Mouse (Mus musculus): ENCODE results near the gene Mmrn2. TPM values are rescaled to one million over a fixed set of nuclear protein-coding genes. Genes with fewer than 3 reads are reported as not detected.
"Not testable (repeated sequence)": the region's sequence is repeated elsewhere in the genome, so short reads cannot be mapped to it uniquely, and the experiment has no call there.

Mmrn2 gene
- total RNA-seq, 1 experiment from 2014 or later, result not detected

- no peak for ATAC-seq (replicated peaks; ENCODE audit: insufficient number of reproducible peaks, low FRiP score, low TSS enrichment, poor library complexity, severe bottlenecking)
Measured at GRCm38 (mm10) chr14:34382921-34383704, 7.8 kb downstream of the Mmrn2 start.

DNA sequence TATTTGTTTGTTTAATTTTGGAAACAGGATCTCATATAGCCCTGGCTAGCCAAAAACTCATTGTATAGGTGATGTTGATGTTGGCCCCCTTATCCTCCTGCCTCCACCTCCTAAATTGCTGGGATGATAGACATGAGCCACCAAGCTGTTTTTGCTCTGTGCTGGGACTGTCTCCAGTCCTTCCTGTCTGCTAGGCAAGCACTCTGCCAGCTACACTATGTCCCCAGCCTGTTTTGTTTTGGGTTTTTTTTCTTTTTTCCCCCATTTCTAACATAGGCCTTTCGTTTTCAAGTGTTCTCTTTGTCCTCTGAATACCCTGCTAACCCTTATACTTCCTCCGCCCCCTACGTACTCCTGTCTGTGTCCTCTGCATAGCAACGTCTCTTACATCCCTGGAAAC is 18.0 kb downstream of the Mmrn2 start:
- no peak for ATAC-seq (replicated peaks; ENCODE audit: insufficient number of reproducible peaks, low FRiP score, low TSS enrichment, poor library complexity, severe bottlenecking)

GRCm38 (mm10) chr14:34397871-34398270 is 22.6 kb downstream of the Mmrn2 start:
- no peak for ATAC-seq (replicated peaks; ENCODE audit: insufficient number of reproducible peaks, low FRiP score, low TSS enrichment, poor library complexity, severe bottlenecking)

- no peak for ATAC-seq (replicated peaks; ENCODE audit: insufficient number of reproducible peaks, low FRiP score, low TSS enrichment, poor library complexity, severe bottlenecking)
Measured at GRCm38 (mm10) chr14:34398901-34399300, 23.6 kb downstream of the Mmrn2 start.

GRCm38 (mm10) chr14:34399301-34399700 is 24.0 kb downstream of the Mmrn2 start:
- ATAC-seq (replicated peaks; ENCODE audit: insufficient number of reproducible peaks, low FRiP score, low TSS enrichment, poor library complexity, severe bottlenecking), result no peak

GRCm38 (mm10) chr14:34400021-34400420 is 24.8 kb downstream of the Mmrn2 start:
- ATAC-seq (replicated peaks; ENCODE audit: insufficient number of reproducible peaks, low FRiP score, low TSS enrichment, poor library complexity, severe bottlenecking), result no peak

DNA sequence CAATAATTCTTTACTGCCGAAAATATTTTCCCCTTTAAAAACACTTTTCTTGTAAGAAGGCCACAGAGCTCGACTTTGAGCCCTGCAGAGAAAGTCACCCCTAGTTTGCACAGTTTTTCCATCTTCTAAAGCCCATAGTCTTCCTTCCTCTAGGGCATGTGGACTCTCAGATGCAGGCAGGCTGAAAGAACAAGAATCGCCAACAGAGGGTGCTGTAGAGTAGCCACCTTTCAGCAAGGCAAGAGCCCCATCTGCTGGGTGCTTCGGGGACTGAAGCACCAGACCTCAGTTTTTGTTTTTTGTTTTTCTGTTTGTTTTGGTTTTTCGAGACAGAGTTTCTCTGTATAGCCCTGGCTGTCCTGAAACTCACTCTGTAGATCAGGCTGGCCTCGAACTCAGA is 25.9 kb downstream of the Mmrn2 start:
- ATAC-seq (replicated peaks; ENCODE audit: insufficient number of reproducible peaks, low FRiP score, low TSS enrichment, poor library complexity, severe bottlenecking), result peak; percentile 87

DNA sequence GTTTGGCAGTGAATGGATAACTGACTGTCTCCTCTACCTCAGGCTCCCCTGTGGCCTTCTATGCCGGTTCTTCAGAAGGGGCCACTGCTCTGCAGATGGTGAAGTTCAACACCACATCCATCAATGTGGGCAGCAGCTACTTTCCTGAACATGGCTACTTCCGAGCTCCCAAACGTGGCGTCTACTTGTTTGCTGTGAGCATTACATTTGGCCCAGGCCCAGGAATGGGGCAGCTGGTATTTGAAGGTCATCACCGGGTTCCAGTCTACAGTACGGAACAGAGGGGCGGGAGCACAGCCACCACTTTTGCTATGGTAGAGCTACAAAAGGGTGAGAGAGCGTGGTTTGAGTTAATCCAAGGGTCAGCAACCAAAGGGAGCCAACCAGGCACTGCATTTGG is 27.6 kb downstream of the Mmrn2 start:
- ATAC-seq (replicated peaks; ENCODE audit: insufficient number of reproducible peaks, low FRiP score, low TSS enrichment, poor library complexity, severe bottlenecking), result no peak

DNA sequence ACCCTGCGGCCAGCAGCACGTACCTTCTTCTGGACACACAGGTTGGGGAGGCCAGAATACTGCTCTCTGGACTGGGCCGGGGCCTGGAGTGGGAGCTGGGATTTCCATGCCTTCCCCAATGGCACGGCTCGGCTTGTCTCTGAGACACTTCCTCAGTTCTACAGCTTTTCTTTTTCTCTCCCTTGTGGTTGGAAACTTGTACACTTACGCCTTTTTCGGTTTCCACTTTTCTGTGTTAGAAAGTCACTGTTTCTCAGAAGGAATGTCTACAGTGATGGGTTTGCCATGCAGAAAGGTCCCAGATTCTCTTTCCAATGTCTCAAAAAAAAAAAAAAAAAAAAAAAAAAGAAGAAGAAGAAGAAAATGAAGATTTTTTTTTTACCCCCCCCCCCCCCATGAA is 28.2 kb downstream of the Mmrn2 start:
- ATAC-seq (replicated peaks; ENCODE audit: insufficient number of reproducible peaks, low FRiP score, low TSS enrichment, poor library complexity, severe bottlenecking), result no peak

DNA sequence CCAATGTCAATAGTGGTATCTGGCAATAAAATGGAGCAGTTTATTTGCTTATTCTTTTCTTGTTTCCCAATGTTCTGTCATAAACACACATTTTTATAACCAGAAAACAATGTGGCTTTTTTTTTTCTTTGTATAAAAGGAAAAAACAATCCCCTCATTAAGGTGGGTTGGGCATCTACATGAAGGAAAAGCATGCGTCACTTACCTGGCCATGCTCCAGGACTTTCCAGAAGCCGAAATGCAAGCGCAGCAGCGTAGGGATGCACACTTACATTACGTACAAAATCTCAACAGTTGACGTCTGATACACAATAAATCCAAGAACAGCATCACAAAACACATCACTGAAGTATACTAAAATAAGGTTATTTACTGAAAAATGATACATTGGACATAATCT is 35.5 kb downstream of the Mmrn2 start:
- no peak for ATAC-seq (replicated peaks; ENCODE audit: insufficient number of reproducible peaks, low FRiP score, low TSS enrichment, poor library complexity, severe bottlenecking)

- ATAC-seq (replicated peaks; ENCODE audit: insufficient number of reproducible peaks, low FRiP score, low TSS enrichment, poor library complexity, severe bottlenecking), result no peak
Measured at GRCm38 (mm10) chr14:34412164-34412896, 37.1 kb downstream of the Mmrn2 start.

DNA sequence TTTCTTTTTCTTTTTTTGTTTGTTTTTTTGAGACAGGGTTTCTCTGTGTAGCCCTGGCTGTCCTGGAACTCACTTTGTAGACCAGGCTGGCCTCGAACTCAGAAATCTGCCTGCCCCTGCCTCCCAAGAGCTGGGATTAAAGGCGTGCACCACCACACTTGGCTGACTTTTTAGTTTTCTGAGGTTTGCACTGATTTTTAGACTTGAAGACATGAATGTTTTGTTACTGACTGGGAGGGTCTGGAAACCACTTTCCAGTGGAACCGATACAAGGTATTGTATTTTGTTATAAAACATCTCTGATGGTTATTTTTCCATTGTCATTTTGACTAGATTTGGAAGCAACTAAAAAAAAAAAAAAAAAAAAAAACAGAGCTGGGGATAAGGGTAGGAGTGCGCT is 41.7 kb downstream of the Mmrn2 start:
- not testable (repeated sequence) for ATAC-seq (replicated peaks; ENCODE audit: insufficient number of reproducible peaks, low FRiP score, low TSS enrichment, poor library complexity, severe bottlenecking)

- ATAC-seq (replicated peaks; ENCODE audit: insufficient number of reproducible peaks, low FRiP score, low TSS enrichment, poor library complexity, severe bottlenecking), result no peak
Measured at GRCm38 (mm10) chr14:34417501-34417900, 42.2 kb downstream of the Mmrn2 start.

DNA sequence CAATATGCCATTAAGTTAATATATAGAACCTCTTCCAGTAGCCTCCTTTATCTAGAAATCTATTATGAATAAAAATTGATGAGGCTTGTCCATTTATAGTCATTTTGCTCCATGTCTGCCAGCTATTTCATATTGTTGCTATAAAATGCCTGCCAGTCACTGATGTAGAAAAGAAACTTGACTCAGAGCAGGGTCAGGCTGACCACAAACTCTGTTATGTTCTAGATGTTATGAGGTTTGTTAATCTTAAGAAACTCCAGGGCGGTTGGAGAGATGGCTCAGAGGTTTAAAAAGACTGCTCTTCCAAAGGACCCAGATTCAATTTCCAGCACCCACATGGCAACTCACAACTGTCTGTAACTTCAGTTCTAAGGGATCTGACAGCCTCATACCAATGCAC is 45.8 kb downstream of the Mmrn2 start:
- ATAC-seq (replicated peaks; ENCODE audit: insufficient number of reproducible peaks, low FRiP score, low TSS enrichment, poor library complexity, severe bottlenecking), result no peak

DNA sequence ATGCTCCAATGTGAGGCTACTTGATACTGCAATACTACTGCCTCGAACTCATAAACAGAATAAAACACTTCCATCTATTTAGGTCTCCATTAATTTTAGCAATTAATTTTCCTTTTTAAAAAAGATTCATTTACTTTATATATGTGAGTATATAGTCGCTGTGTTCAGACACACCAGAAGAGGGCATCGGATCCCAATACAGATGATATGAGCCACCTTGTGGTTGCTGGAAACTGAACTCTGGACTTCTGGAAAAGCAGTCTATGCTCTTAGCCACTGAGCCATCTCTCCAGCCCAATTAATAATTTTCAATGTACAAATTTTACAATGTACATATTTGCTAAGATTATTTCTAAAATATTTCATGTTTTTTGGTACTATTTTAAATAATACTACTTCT is 53.0 kb downstream of the Mmrn2 start:
- no peak for ATAC-seq (replicated peaks; ENCODE audit: insufficient number of reproducible peaks, low FRiP score, low TSS enrichment, poor library complexity, severe bottlenecking)

GRCm38 (mm10) chr14:34429069-34429468 is 53.8 kb downstream of the Mmrn2 start:
- no peak for ATAC-seq (replicated peaks; ENCODE audit: insufficient number of reproducible peaks, low FRiP score, low TSS enrichment, poor library complexity, severe bottlenecking)

GRCm38 (mm10) chr14:34440526-34441066 is 65.3 kb downstream of the Mmrn2 start:
- ATAC-seq (replicated peaks; ENCODE audit: insufficient number of reproducible peaks, low FRiP score, low TSS enrichment, poor library complexity, severe bottlenecking), result no peak

- no peak for ATAC-seq (replicated peaks; ENCODE audit: insufficient number of reproducible peaks, low FRiP score, low TSS enrichment, poor library complexity, severe bottlenecking)
Measured at GRCm38 (mm10) chr14:34442531-34442930, 67.3 kb downstream of the Mmrn2 start.

- no peak for ATAC-seq (replicated peaks; ENCODE audit: insufficient number of reproducible peaks, low FRiP score, low TSS enrichment, poor library complexity, severe bottlenecking)
Measured at GRCm38 (mm10) chr14:34444368-34444767, 69.1 kb downstream of the Mmrn2 start.

- no peak for ATAC-seq (replicated peaks; ENCODE audit: insufficient number of reproducible peaks, low FRiP score, low TSS enrichment, poor library complexity, severe bottlenecking)
Measured at GRCm38 (mm10) chr14:34444924-34445323, 69.7 kb downstream of the Mmrn2 start.
